Mouse (Mus musculus) fibroblast of lung, adult 2 months (primary cell): Measurements from ENCODE around the gene Kcnmb4.

Experiments
- DNase-seq: peaks from one replicate; pipeline ENCODE4 v3.0.0-alpha.2; 2011; ENCODE audit warnings: low read depth

Gene Kcnmb4

GRCm38 (mm10) chr10:116473759-116474549 lies at the start of gene Kcnmb4:
Gene Kcnmb4, minus strand, starts transcription at chr10:116473878.
- no peak for DNase-seq

- no peak for DNase-seq
Measured at GRCm38 (mm10) chr10:116519588-116519987, 45.9 kb upstream of the Kcnmb4 start.

- DNase-seq: no peak
Measured at GRCm38 (mm10) chr10:116515590-116515989, 41.9 kb upstream of the Kcnmb4 start.

- DNase-seq: no peak
Measured at GRCm38 (mm10) chr10:116515158-116515557, 41.5 kb upstream of the Kcnmb4 start.

- DNase-seq: no peak
Measured at GRCm38 (mm10) chr10:116513254-116513635, 39.6 kb upstream of the Kcnmb4 start.

- no peak for DNase-seq
Measured at GRCm38 (mm10) chr10:116512521-116513253, 39.0 kb upstream of the Kcnmb4 start.

GRCm38 (mm10) chr10:116505303-116506014 lies 31.8 kb upstream of the Kcnmb4 start:
- no peak for DNase-seq

GRCm38 (mm10) chr10:116492768-116493167 lies 19.1 kb upstream of the Kcnmb4 start:
- DNase-seq: no peak

GRCm38 (mm10) chr10:116486895-116487747 lies 13.4 kb upstream of the Kcnmb4 start:
- peak; percentile 18 for DNase-seq

GRCm38 (mm10) chr10:116481917-116482316 lies 8.2 kb upstream of the Kcnmb4 start:
- DNase-seq: no peak

GRCm38 (mm10) chr10:116480988-116481387 lies 7.3 kb upstream of the Kcnmb4 start:
- no peak for DNase-seq

GRCm38 (mm10) chr10:116476559-116476958 lies 2.9 kb upstream of the Kcnmb4 start:
- no peak for DNase-seq

- DNase-seq: no peak
Measured at GRCm38 (mm10) chr10:116475725-116476124, 2.0 kb upstream of the Kcnmb4 start.

- no peak for DNase-seq
Measured at GRCm38 (mm10) chr10:116473071-116473758, 463 bp downstream of the Kcnmb4 start.

- no peak for DNase-seq
Measured at GRCm38 (mm10) chr10:116472579-116472978, 1.1 kb downstream of the Kcnmb4 start.

GRCm38 (mm10) chr10:116470306-116470925 lies 3.3 kb downstream of the Kcnmb4 start:
- no peak for DNase-seq

- no peak for DNase-seq
Measured at GRCm38 (mm10) chr10:116468094-116468493, 5.6 kb downstream of the Kcnmb4 start.

- DNase-seq: no peak
Measured at GRCm38 (mm10) chr10:116463753-116464345, 9.8 kb downstream of the Kcnmb4 start.

GRCm38 (mm10) chr10:116461443-116461842 lies 12.2 kb downstream of the Kcnmb4 start:
- no peak for DNase-seq

- no peak for DNase-seq
Measured at GRCm38 (mm10) chr10:116458786-116459185, 14.9 kb downstream of the Kcnmb4 start.
